Mouse (Mus musculus): ENCODE measurements at regions not wholly inside any gene's neighbourhood (a gene's known extent, or its start where the extent isn't known, plus 50 kb on each side); places are given as distances from the start of the nearest gene placed in this dataset.

DNA sequence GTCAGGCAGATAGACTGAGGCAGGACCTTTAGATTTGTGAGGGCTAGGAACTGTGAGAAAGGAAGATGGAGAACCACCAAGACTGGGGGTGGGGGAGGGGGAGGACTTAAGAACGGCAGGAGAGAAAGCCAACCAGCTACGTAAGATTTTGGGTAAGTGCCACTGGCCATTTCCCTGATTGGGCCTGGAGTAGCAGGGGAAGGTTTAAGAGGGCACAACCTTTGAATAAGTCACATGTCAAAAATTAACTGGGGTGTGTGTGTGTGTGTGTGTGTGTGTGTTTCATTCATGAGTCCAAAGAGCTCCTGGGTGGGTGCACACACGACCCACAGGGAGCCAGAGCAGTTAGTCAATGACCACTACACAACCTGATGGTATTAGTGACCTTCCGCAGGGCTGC, 161.6 kb upstream of the Ctnnb1 start:
- TF ChIP-seq GATA1 (IDR thresholded peaks at IDR 0.05; ENCODE audit: borderline replicate concordance, low read length) (no peak), FLI1 (IDR thresholded peaks at IDR 0.05; ENCODE audit: low read length) (no peak)

All from megakaryocyte, embryonic 14.5 days (primary cell).